Mouse (Mus musculus) naive thymus-derived CD4-positive, alpha-beta T cell, adult 2 months (primary cell): ENCODE measurements around the gene Mical3.

Source experiments
- DNase-seq: peaks from one replicate; pipeline ENCODE4 v3.0.0-alpha.2; 2011; ENCODE audit warnings: low read depth

Gene Mical3

DNA sequence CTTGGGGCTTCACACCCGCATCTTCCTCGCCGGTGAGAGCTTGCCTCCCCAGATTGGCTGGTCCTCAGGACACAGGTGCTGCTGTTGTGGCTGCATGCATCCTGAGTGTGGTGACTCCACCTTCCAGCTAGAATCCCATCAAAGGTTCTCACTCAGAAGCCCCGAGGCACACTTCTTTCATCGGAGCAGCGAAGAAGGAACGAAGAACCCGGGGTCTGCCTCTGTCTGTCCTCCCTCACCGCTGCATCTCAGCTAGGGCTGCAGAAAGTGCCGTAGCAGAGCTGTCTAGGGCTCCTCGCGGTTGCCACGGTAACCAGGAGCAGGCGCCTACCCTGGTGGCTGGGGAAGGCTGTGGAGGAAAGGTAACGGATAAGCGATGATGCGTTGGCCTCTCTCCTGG, at the start of gene Mical3:
Gene Mical3 (minus strand): TSS at position 227 of the 400 bp plus-strand sequence.
- DNase-seq = peak; percentile 67

DNA sequence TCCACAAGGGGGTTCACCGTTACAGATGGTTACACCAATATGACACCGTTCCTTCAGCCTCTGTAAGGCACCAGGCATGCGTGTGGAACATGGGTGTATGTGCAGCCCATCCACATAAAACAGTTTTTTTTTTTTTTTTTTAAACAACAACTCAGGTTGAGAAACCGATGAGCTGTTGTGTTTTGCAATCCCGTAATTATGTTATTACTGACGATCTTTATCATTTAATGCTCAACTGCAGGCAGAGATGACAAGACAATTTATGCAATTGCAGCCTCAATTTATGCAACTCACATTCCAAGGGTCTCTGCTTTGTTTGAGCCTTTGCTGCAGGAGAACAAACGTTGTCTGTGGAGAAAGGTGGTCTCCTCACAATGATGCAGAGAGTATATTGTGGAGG, 49.0 kb upstream of the Mical3 start:
- DNase-seq = no peak

DNA sequence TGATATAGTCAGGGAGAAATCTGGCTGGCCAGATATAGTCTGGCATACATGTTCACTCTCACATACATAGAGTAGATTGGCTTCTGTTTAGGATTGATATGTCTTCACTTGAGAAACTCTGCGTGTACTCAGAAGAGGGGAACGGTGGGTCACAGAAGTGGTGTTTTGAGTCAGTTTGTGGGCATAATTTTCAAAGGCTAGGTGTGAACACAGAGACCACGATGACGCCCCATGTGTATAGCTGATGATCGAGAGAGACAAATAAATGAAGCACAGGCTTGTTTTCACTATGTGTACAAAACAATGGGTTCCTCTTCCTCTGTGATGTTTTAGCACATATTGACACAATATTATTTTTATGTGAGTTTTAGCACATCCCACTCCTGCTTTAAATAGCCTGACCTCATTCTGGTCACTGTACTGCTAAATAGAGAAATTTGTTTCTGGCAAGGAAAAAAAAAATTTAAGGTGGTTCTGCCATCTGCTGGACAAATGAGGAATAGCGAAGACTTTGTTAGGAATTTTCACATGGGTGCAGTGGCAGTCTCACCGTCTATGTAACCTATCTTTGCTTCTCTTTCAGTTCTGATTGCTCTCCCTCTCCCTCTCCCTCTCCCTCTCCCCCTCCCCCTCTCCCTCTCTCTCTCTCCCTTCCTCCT, 48.0 kb upstream of the Mical3 start:
- peak; percentile 80 for DNase-seq

DNA sequence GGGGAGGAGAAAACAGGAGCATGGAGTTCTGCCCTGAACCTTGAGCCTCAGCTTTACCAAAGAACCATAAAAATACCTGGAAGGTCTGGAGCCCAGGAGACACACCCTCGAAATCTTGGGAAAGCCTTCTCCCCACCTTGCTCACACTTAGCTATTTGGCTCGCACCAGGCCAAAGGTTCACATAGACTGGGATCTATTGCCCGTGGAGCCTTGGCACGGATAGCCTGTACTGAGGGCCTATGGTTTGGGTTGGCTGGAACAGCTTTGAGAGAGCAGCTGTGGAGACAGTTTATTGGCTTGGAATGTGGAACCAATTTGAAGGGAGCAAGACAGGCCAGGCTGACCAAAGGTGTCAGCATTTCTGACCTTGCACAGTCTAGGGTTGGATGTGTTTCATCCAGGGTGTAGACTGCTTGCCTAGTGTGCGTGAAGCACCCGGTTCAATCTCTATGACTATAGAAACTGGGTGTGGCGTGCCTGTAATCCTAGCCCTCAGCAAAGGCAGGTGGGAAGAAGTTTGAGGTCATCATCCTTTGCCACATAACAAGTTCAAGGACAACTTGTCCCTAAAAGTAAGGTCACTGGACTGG, 46.4 kb upstream of the Mical3 start:
- DNase-seq = no peak

DNA sequence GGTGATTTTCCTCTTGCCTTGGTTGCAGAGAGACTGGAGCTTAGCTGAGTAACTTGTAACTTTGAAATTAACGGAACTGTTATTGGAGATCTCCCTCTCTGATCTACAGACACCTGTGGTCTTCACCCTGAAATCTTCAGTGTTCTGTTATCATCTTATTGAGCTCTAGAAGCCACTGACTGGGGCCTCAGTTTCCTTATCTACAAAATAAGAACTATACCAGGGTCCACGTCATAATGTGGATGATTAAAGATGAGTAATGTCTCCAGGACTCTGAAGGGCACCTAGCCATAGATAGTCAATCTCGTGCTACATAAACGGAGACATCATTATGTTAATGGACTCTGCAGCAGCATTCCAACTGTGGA, 45.9 kb upstream of the Mical3 start:
- DNase-seq = no peak

DNA sequence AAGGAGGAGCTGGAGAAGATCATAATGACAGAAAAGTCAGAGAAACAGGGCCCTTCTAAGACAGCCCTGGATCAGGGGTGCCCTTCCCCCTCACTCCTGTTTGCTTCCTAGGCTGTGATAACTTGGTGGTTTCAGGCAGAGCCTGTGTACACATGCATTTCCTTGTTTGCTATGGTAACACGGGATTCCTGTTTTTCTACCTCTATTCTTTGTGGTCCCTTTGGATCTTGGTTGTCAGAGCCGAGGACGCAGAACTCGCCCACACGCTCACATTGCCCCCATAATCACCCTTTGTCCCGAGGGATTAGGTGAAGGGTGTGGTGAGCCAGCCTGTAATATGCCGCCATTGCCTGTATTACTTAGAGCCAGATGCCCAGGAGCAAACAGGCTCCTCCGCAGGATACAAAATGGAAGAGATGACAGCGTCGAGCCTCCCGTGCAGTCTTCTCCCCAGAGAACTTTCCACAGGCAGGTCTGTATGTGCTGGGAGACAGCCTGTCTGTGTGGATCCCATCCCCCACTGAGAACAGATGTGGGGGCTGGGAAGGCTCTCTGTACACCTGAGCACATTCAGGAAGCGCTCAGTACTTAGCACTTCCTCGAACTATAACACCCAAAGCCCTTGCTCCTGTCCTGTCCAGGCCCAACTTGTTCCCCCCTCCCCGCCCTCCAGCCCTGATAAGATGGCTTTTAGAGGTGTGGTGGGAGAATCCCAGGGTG, 45.4 kb upstream of the Mical3 start:
- no peak for DNase-seq

DNA sequence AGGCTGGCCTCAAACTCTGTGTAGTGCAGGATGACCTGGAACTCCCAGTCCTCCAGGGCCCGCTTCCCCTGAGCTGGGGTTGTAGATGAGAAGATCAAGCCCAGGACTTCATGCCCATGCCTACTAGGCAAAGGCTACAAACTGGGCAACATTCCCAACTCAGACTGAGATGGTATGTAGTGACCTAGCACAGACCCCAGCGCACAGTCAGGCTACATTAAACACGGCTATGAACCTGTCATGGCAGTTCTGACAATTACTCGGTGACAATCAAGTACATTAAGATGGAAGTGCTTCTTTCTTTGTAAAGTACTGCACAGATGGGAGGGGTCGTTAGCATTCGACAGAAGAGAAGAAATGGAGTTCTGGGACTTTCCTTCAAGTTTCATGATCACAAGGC, 44.0 kb upstream of the Mical3 start:
- no peak for DNase-seq

DNA sequence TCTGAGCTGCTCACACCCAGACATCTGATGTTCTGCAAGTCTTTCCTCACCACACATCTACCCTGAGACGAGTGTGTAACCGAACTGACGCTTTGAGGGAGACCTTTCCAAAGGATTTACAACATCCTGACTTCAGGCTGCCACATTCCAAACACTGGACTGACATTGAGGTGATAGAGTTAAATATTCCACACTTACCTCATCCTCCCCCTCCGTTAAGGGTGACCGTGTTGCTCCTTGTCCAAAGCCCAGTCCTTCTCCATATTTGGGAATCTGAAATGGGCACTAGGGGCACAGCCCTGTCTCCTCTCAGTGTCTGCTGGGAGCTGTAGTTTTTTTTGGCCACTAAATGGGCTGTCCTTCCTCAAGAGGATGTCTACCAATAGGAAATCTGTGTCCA, 42.7 kb upstream of the Mical3 start:
- DNase-seq = no peak

DNA sequence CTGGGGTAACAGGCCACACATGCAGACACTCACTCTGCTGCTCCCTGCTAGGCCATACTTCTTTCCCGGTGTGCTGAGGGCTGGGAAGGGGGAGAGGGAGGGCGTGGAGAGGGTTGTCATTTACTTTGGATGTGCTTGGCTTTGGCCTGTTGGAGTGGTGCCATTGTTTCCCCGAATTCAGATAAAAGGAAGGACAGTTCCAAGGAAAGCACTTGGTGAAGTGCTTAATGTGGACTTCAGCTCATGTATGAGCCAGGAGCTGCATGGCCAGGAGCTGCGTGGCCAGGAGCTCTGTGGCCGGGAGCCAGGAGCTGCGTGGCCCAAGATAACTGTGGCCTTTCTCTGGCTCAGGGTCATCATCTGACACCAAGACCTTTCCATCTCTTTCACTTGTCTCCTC, 40.3 kb upstream of the Mical3 start:
- DNase-seq = no peak

DNA sequence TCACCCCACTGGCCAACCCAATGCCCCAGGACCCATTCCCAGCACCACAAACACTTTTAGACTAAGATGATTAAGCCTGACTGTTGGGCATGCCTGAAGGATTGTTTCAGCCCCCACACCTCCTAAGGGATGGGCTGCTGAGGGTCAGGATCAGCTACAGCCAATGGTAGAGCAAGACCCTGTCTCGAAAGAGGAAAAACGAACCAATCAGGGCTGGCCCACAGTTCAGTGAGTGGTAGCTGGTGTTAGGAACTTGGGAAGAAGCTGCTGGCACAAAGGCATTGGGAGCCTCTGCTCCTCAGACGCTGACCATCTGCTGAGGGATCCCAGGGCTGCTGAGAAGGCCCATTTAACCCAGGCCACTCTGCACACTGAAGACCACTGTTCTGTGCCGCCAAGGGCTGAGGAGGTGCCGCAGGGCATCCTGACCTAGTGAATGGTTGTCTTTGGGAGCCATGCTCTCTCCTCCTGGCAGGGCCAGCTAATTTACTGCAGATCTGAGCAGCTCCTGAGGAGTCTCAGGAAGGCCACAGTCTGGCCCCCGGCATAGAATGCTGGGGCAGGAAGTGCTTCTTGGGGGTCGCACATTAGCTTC, 36.7 kb upstream of the Mical3 start:
- DNase-seq = no peak

DNA sequence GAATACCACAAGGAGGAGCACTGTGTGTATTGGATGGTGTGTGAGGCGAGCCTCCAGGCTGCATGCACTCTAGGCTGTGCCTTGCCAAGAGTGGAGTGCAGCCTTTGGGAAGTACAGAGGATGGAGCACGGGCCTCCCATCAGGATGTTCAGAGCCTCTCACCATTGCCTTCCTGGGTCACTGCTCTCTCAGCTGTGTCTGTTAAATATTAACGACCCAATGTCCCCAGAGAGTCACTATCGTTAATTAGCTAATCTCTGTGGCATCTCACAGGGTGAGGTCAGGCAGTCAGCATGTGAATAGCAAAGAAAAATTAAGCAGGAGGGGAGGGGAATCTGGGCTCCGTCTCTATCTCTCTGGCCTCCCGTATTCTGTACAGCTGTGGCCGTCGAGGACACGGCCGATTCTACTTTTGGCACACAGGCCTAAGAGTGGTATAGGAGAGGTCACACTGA, 35.3 kb upstream of the Mical3 start:
- no peak for DNase-seq

DNA sequence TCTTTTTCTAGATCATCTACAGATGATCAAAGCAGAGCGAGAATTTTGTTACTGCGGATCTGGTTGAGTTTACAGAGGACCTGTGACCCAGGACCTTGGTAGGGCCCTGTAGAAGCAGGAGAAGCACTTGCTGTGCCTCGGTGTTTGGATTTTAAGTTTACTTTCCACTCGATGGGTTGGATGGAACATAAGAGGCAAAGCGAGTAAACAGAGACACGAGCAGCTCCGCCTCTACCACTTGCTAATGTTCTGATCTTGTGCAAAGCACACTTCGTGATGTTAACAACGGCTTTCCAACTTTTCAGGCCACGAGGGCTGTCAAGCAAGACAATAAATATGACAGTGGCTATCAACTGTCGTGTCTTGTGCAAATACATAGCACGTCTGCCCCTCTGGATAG, 31.8 kb upstream of the Mical3 start:
- no peak for DNase-seq

DNA sequence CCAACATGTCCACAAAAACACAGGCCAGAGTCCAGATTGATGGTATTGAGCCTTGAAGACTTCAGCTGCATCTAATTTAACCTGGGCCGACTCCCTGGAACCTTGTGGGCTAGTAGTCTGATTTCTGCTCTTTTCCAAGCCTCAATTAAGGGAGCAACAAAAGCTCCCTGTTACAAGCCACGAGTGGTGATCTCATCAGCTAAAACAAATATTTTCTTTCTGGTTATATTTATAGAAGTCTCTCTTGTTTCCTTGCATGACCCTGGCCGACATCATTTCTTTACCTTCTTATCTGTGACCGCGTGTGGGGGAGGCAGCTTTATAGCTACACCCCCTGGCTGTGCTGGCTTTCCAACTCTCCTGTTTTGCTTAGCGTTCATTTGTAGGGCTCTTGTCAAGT, 29.3 kb upstream of the Mical3 start:
- DNase-seq = no peak

DNA sequence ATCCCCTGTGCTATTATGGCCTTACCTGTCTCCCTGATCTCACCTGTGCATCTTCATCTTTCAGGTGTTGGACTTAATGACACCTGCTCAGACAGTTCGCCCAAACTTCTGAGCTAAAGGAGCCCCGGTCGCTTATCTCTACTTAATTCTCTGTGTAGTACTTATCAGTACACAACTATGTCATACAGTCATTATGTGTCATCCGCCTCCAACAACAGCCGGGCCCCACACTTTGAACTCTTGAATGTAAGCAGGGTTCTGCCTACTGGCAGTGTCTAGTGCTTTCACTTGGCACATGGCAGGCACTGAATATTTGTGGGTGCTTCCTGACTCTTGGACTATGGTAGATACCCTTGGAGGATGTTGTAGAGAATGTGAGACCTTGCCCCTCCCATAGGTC, 28.8 kb upstream of the Mical3 start:
- DNase-seq = no peak

DNA sequence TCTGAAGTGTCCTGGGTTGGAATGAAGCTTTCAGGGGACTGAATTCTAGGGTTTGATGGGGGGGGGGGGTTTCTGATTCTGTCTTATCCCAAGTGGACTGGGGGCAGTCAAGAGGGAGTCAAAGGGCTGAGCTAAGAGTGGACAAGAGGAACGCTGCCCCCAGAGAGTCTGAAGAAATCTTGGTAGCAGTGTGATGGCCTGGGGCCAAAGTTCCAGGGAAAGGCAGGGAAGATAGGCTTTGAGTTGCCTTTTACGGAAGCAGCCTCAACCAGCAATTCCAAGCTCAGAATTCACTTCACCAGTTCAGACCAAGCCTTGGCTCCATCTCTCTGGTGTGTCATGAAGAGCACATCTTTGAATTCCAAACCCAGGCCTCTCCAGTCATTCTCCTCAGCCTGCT, 25.2 kb upstream of the Mical3 start:
- no peak for DNase-seq

DNA sequence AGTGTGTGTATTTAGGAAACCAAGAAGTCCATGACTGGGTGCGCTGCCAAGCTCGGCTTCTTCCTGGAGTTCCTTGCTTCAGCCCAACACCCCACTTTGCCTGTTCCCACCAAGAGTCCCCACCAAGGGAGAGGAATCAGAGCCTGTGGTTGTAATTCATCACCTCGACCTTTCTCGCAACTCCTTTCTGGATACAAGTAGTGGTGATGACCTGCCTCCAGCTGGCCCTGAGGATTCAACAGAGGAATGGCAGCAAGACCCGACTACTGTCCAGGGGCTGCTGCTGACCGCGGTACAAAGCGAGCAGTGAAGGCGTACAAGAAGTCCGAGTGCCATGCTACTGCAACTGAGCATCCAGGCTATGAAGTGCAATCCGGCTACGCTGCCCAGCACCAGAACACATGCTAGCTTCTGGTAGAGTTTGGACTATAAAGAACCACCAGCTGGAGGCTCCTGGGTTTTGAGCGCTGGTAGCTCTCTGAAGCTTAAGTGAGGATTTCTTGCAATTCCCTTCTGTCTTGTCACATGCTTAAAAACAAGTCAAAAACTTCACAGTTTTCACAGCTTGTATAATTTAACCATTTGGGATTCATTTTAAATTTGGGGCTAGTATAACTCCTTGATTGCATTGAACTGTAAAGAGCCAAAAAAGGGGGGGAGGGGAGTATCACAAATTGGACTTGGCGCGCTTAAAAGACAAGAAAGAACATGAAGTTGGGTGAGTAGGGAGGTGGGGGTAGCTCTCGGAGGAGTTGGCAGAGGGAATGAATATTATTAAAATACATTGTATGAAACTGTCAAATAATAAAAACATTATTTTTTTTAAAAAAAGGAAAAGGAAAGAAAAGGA, 23.9 kb upstream of the Mical3 start:
- no peak for DNase-seq

DNA sequence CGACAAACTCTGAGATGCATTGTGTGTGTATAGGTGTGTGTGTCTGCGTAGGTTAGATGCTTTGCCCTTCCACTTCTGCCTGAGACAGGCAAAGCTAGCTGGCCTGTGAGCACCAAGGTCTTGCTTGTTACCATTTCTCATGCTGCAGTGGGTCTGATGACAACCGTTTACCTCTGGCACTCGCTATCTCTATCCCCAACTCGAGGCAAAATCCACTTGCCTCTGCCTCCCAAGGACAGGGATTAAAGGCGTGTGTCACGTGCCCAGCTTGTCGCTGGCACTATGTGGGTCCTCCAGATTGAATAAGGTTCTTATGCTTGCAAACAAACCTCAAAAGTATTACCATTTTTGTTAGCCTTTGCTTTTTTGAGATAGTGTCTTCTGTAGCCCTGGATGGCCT, 22.4 kb upstream of the Mical3 start:
- no peak for DNase-seq

DNA sequence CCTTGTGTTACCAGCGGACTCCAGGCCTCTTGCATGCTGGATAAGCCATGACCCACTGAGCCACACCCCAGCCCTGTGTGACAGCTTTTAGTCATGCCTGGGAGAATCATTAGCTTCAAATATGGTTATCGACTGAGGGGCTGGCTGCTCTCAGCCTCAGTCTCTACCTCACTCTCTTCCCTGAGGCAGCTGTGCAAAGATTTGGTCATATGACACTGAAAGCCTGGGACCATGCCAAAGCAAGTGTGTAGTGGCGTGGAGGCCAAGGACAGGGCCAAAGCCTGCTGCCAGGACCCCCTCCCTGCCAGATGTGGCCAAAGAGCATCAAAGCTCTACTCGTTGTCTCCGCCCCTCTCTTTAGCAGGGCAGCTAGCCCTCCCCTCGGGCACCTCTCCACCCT, 20.9 kb upstream of the Mical3 start:
- DNase-seq = no peak

DNA sequence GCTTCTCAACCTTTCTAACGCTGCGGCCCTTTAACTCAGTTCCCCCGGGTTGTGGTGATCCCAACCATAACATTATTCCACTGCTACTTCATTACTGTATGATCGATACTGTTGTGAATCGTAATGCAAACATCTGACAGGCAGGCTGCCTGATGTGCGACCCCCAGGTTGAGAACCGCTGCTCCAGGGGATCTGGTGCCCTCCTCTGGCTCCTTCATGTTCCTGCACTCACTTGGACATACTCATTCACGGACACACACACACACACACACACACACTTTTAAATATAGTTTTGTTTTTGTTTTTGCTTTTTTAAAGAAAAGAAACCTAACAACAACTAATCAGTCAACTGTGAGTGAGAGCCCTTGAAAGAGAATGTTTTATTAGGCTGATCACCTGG, 19.3 kb upstream of the Mical3 start:
- DNase-seq = no peak

DNA sequence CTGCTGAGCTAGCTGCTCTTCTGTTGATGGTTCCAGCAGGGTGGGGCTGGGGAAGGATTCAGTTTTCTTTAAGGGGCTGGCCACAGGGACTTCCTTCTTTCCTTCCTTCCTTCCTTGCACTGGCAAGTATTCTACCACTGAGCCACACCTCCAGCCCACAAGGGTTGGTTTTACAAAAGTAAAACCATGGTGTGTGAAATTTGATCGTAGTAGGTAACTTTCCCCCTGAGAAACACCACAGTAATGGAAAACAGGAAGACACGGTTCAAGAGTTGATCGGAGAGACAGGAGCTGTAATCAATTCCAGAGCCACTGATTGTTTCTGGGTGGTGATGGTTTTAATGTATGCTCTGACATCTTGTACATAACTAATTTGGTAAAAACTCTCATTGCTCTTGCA, 18.6 kb upstream of the Mical3 start:
- DNase-seq = no peak

DNA sequence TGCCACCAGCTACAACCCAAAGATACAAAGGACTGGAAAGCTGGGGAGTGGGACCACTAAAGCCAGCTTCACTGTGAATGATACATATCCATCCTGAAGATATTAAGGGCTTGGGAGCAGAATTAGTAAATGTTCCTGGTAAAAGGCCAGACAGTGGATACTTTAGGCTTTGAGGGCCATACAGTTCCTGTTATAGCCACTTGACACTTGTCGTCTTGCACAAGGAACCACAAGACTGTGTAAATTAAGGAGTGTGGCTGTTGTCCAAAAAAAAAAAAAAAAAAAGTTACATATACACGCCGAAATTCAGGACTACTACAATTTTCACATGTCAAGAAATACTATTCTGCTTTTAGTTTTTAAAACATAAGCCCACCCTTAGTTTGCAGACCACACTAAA, 17.6 kb upstream of the Mical3 start:
- no peak for DNase-seq

DNA sequence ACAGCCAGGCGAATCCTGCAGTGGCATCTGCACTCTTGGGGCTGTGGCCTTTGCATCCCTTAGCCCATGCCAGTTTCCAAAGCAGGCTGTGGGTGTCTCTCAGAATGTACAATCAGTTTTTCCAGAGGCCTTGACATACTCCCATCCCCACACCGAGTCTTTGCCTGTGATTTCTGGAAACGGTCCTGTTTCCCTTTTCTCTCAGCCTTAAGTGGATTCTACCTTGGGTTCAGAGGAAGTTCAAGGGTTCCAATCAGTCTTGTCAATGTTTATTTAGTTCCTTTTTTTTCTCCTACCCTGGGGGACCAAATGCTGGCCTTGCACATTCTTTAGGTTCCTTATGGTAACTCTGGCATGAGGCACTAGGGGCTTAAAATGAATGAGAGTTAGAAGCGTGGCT, 16.0 kb upstream of the Mical3 start:
- DNase-seq = no peak
